Mouse (Mus musculus): ENCODE measurements at regions not wholly inside any gene's neighbourhood (a gene's known extent, or its start where the extent isn't known, plus 50 kb on each side); places are given as distances from the start of the nearest gene placed in this dataset.

DNA sequence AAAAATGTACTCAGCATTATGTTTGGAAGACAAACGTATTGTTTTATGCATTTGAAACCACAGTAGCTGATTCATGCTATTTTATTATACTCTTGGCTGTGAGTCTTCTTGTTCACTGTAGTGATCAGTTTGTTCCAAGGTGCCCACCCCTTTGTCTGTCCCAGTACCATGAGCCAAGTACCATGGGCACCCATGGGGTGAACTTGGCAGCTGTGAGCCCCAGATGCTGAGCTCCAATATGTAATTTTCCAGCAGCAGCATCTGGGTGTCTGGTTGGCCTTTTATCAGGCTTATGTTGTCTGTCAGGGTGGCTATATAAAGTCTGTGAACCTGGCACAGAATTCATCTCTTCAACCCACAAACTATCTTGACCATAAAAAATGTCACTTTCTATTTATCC lies 1200.5 kb upstream of the Nr2f1 start:
- Histone ChIP-seq H3K4me1 (ENCODE audit: insufficient read depth, low read depth, low read length) (no peaks in the 10 kb centered on the region), H3K36me3 (ENCODE audit: insufficient read depth, low read length) (no peaks in the 10 kb centered on the region), H3K9me3 (ENCODE audit: low read length) (no peaks in the 10 kb centered on the region), H3K27me3 (replicated peaks; ENCODE audit: insufficient read depth, low read length) (no peaks in the 10 kb centered on the region), H3K27ac (ENCODE audit: low read length) (no peak overlapping the region), H3K4me3 (ENCODE audit: low read depth, low read length) (no peak overlapping the region), H3K4me2 (replicated peaks; ENCODE audit: low read depth, low read length) (no peak overlapping the region), H3K9ac (replicated peaks; ENCODE audit: low read depth) (no peak overlapping the region)
- no peak for ATAC-seq
- WGBS, result 45% methylated on average over 1 of the region's 1 CpGs
- TF ChIP-seq CTCF (IDR thresholded peaks at IDR 0.05) (no peak), EP300 (IDR thresholded peaks at IDR 0.05) (no peak)
- DNase-seq (ENCODE audit: low spot score), result no peak

DNA sequence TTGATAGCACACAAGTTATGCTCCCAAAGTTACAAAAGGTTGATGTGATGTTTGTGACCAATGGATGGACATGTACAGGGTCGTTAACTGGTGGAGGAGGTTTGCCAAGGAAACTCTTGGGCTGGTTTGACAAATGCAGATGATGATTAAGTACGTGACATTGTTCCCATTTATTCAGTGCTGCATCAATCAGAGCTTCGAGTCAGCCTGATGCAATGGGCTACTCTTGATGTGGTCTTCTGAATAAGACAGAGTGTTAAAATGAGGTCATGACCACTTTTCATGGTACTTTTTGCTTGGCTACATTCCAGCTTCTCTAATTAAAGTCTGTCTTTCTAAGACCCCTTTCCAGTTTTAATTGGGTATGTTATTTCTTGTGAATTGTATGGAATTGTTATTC lies 1194.4 kb upstream of the Nr2f1 start:
- no peaks in the 10 kb centered on the region for H3K4me1 ChIP-seq (ENCODE audit: insufficient read depth, low read depth, low read length)
- 45% methylated on average over 3 of the region's 3 CpGs for WGBS
- DNase-seq (ENCODE audit: low spot score), result no peak

DNA sequence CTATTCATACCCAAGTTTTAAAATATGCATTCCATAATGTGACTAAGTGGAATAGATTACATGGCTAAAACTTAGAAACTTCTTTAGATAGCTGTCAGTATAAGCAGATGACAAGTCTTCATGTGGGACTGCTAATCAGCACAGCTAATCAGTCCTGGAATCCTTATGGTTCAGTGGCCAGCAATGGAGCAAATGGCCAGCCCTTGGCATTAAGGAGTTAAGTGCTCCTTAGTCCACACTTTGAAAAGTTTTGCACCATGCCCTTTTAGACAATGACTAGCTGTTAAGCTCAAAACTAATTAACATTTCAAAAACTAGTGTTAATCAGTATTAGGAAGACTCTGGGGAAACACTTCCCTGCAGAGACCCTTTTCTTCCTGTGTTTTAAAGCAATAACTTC lies 1188.4 kb upstream of the Nr2f1 start:
- Histone ChIP-seq H3K4me1 (ENCODE audit: insufficient read depth, low read depth, low read length) (no peaks in the 10 kb centered on the region), H3K4me3 (ENCODE audit: low read depth, low read length) (no peak overlapping the region), H3K36me3 (ENCODE audit: insufficient read depth, low read length) (no peaks in the 10 kb centered on the region), H3K27me3 (replicated peaks; ENCODE audit: insufficient read depth, low read length) (no peaks in the 10 kb centered on the region), H3K9ac (replicated peaks; ENCODE audit: low read depth) (no peak overlapping the region), H3K9me3 (ENCODE audit: low read length) (no peaks in the 10 kb centered on the region), H3K27ac (ENCODE audit: low read length) (no peak overlapping the region), H3K4me2 (replicated peaks; ENCODE audit: low read depth, low read length) (no peak overlapping the region)
- ATAC-seq (no peak), DNase-seq (ENCODE audit: low spot score) (no peak)
- TF ChIP-seq CTCF (IDR thresholded peaks at IDR 0.05) (no peak), EP300 (IDR thresholded peaks at IDR 0.05) (no peak)

More for the DNA sequence above, 1194.4 kb upstream of the Nr2f1 start:
- Histone ChIP-seq H3K9me3 (ENCODE audit: low read length) (no peaks in the 10 kb centered on the region), H3K9ac (replicated peaks; ENCODE audit: low read depth) (no peak overlapping the region), H3K27ac (ENCODE audit: low read length) (no peak overlapping the region), H3K4me2 (replicated peaks; ENCODE audit: low read depth, low read length) (no peak overlapping the region), H3K27me3 (replicated peaks; ENCODE audit: insufficient read depth, low read length) (no peaks in the 10 kb centered on the region), H3K4me3 (ENCODE audit: low read depth, low read length) (no peak overlapping the region), H3K36me3 (ENCODE audit: insufficient read depth, low read length) (no peaks in the 10 kb centered on the region)
- no peak for ATAC-seq
- TF ChIP-seq EP300 (IDR thresholded peaks at IDR 0.05) (no peak), CTCF (IDR thresholded peaks at IDR 0.05) (no peak)

DNA sequence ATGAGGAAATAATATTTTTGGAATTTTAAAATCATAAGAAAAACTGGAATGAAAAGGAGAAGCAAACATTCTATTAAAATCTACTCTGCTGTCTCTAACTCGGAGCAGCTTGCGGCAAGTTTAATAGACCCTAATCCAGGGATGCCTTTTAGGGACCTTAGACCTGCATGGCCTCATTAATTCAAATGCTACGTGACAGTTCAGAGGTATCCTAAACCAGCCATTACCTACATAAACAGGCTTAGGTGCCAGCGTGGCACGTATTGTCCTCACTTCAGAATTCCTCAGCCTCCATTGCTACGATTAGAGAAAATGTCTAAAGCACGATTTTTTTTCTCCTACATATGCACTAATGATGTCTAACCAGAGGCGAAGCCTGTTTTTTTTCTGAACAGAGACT lies 1141.9 kb upstream of the Nr2f1 start:
- H3K4me1 ChIP-seq (ENCODE audit: insufficient read depth, low read depth, low read length), result no peaks in the 10 kb centered on the region
- H3K4me2 ChIP-seq (replicated peaks; ENCODE audit: low read depth, low read length), result no peak overlapping the region
- H3K27me3 ChIP-seq (replicated peaks; ENCODE audit: insufficient read depth, low read length), result no peaks in the 10 kb centered on the region
- TF ChIP-seq EP300 (IDR thresholded peaks at IDR 0.05) (no peak), CTCF (IDR thresholded peaks at IDR 0.05) (no peak)
- H3K36me3 ChIP-seq (ENCODE audit: insufficient read depth, low read length), result no peaks in the 10 kb centered on the region
- H3K27ac ChIP-seq (ENCODE audit: low read length), result no peak overlapping the region
- WGBS, result 85% methylated on average over 8 of the region's 8 CpGs
- no peaks in the 10 kb centered on the region for H3K9me3 ChIP-seq (ENCODE audit: low read length)
- no peak overlapping the region for H3K4me3 ChIP-seq (ENCODE audit: low read depth, low read length)
- DNase-seq (ENCODE audit: low spot score) (no peak), ATAC-seq (no peak)
- H3K9ac ChIP-seq (replicated peaks; ENCODE audit: low read depth), result no peak overlapping the region

DNA sequence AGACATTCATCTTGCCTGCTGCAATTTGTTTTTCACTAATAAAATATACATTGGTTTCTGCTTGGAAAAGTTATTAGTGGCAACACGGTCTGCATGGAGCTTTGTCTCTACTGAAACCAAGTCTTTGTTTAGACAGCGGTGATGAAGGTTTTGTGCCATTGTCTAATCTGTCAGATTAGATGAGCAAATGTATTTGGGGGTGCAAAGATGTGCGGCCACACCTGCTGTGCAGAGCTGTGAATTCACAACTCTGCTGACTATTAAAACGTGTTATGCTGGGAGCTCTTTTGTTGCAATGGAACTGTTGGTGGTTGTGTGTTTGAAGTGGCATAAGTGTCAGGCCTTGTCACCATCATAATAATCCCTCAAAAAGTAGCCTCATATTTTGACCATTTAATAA lies 1140.9 kb upstream of the Nr2f1 start:
- H3K36me3 ChIP-seq (ENCODE audit: insufficient read depth, low read length), result no peaks in the 10 kb centered on the region
- H3K9me3 ChIP-seq (ENCODE audit: low read length), result no peaks in the 10 kb centered on the region
- no peak overlapping the region for H3K4me3 ChIP-seq (ENCODE audit: low read depth, low read length)
- 79% methylated on average over 4 of the region's 4 CpGs for WGBS
- no peak overlapping the region for H3K4me2 ChIP-seq (replicated peaks; ENCODE audit: low read depth, low read length)
- H3K27me3 ChIP-seq (replicated peaks; ENCODE audit: insufficient read depth, low read length), result no peaks in the 10 kb centered on the region
- H3K4me1 ChIP-seq (ENCODE audit: insufficient read depth, low read depth, low read length), result no peaks in the 10 kb centered on the region
- TF ChIP-seq EP300 (IDR thresholded peaks at IDR 0.05) (no peak), CTCF (IDR thresholded peaks at IDR 0.05) (no peak)
- H3K27ac ChIP-seq (ENCODE audit: low read length), result no peak overlapping the region
- no peak overlapping the region for H3K9ac ChIP-seq (replicated peaks; ENCODE audit: low read depth)
- ATAC-seq, result no peak
- no peak for DNase-seq (ENCODE audit: low spot score)

DNA sequence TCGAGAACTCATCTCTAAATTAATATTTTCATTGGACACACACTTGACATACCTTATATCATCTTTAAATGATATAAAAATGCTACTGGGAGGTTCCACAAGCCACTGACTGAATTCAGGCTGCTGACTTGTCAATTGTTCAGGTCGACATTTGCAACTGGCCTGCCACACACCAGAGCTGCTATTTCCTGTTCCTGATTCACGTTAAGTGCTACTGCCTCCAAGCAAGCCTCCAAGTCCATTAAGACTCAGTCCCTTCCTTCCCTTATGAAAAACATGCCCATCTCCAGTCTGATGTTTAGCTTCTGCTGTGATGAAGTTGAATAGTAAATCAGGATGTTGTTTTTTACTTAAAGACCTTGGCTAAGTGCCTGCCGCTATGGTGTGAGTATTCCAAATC lies 1140.2 kb upstream of the Nr2f1 start:
- no peak for DNase-seq (ENCODE audit: low spot score)

DNA sequence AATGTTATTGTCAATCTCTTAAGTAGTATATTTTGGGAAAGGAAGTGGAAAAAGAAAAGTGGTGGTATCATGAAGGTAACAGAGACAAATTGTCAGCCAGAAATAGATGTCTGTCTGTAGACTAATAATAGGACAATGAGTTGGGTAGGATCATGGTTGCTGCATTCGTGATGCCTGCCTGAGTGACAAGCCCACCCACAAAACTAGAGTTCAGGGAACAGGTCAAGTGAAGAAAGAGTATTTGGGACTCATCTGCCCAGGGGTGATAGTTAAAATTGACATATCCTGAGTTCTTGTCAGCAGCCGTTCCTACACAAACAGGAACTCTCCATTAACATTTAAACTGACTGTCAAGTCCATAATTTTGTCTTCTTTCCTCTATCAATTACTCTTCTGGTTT lies 1120.6 kb upstream of the Nr2f1 start:
- 37% methylated on average over 2 of the region's 2 CpGs for whole genome bisulfite sequencing

More for the DNA sequence above, 1140.2 kb upstream of the Nr2f1 start:
- no peak overlapping the region for H3K27ac ChIP-seq (ENCODE audit: low read length)
- no peak overlapping the region for H3K4me3 ChIP-seq (ENCODE audit: low read depth, low read length)
- H3K9me3 ChIP-seq (ENCODE audit: low read length), result no peaks in the 10 kb centered on the region
- no peaks in the 10 kb centered on the region for H3K27me3 ChIP-seq (replicated peaks; ENCODE audit: insufficient read depth, low read length)
- ATAC-seq, result no peak
- WGBS, result 31% methylated on average over 4 of the region's 4 CpGs
- no peaks in the 10 kb centered on the region for H3K36me3 ChIP-seq (ENCODE audit: insufficient read depth, low read length)
- TF ChIP-seq EP300 (IDR thresholded peaks at IDR 0.05), result no peak
- no peak for TF ChIP-seq CTCF (IDR thresholded peaks at IDR 0.05)
- no peak overlapping the region for H3K9ac ChIP-seq (replicated peaks; ENCODE audit: low read depth)
- H3K4me1 ChIP-seq (ENCODE audit: insufficient read depth, low read depth, low read length), result no peaks in the 10 kb centered on the region
- H3K4me2 ChIP-seq (replicated peaks; ENCODE audit: low read depth, low read length), result no peak overlapping the region

More for the DNA sequence above, 1120.6 kb upstream of the Nr2f1 start:
- H3K27ac ChIP-seq (ENCODE audit: low read length), result no peak overlapping the region
- no peak overlapping the region for H3K9ac ChIP-seq (replicated peaks; ENCODE audit: low read depth)
- no peak overlapping the region for H3K4me2 ChIP-seq (replicated peaks; ENCODE audit: low read depth, low read length)
- TF ChIP-seq EP300 (IDR thresholded peaks at IDR 0.05) (no peak), CTCF (IDR thresholded peaks at IDR 0.05) (no peak)
- H3K9me3 ChIP-seq (ENCODE audit: low read length), result no peaks in the 10 kb centered on the region
- H3K36me3 ChIP-seq (ENCODE audit: insufficient read depth, low read length), result no peaks in the 10 kb centered on the region
- H3K4me3 ChIP-seq (ENCODE audit: low read depth, low read length), result no peak overlapping the region
- DNase-seq (ENCODE audit: low spot score) (no peak), ATAC-seq (no peak)
- H3K27me3 ChIP-seq (replicated peaks; ENCODE audit: insufficient read depth, low read length), result no peaks in the 10 kb centered on the region
- no peaks in the 10 kb centered on the region for H3K4me1 ChIP-seq (ENCODE audit: insufficient read depth, low read depth, low read length)

All from lung, postnatal 0 days (tissue).